Mouse (Mus musculus) cerebellum, postnatal 14 days (tissue): ENCODE measurements at regions not wholly inside any gene's neighbourhood (a gene's known extent, or its start where the extent isn't known, plus 50 kb on each side); places are given as distances from the start of the nearest gene placed in this dataset.

Source experiments
- DNase-seq, 2 experiments: peaks; one replicate each; pipeline ENCODE4 v3.0.0; 2021; ENCODE audit warnings: mixed read lengths in 2 of 2

- DNase-seq: peak in 1 of 2 experiments; percentile 2
These were observed 454.6 kb upstream of the Cdh8 start for GRCm38 (mm10) chr8:99870850-99871249.
